20 mouse cellular contexts compared by ENCODE assay signal in the genomic region with DNA sequence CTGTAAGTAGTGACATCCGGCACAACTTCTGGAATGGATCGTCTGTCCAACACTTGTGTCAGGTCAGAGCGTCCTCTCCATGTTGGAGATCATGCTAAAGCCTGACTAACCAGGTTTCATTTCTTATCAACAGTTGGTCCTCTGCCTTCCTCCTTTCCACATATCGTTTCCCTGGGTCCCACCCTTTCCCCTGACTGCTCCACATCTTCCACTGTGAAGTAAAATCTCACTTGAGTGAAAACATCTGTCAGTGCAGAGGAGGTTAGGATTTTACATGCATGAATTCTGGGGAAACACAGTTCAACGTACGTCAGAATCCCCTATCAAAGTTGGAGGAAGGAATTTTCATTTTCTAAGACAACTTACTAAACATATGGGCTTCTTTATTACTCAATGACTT. TPM values are rescaled to one million over a fixed set of nuclear protein-coding genes. Genes with fewer than 3 reads are reported as not detected.
DNase-seq lines count a peak whose midpoint lies in the region; ATAC-seq and TF ChIP-seq lines count a peak whose summit lies in the region.
"Had no signal": no experiment of that assay in that cellular context is flagged by ENCODE, and none has a peak within 500 bp of the region (broad histone marks: within the 10 kb centered on the region; RNA-seq: fewer than 3 reads in every experiment).

No protein-coding gene starts in this region.

- ATAC-seq in intestine, embryonic 14.5 days (replicated peaks; ENCODE audit: low FRiP score, low TSS enrichment, low read depth), result no peak
- ATAC-seq in intestine, postnatal 0 days, result no peak
- no peak for ATAC-seq in embryonic facial prominence, embryonic 12.5 days (ENCODE audit: insufficient number of reproducible peaks, insufficient read depth, low FRiP score, low TSS enrichment)
- ATAC-seq in cerebellum, adult (ENCODE audit: insufficient number of reproducible peaks, low FRiP score, low TSS enrichment), result no peak
- ATAC-seq: liver, embryonic 12.5 days; midbrain, embryonic 16.5 days had no signal

- peaks cover 18% of the 10 kb centered on the region for H3K4me1 ChIP-seq in intestine, embryonic 14.5 days (replicated peaks; ENCODE audit: control insufficient read depth, insufficient read depth, low read length)
- no peaks in the 10 kb centered on the region for H3K4me1 ChIP-seq in intestine, postnatal 0 days (replicated peaks; ENCODE audit: control insufficient read depth, insufficient read depth, low read length)
- H3K4me1 ChIP-seq in brown adipose tissue, adult 24 weeks (ENCODE audit: control insufficient read depth, insufficient read depth, insufficient read length, low read length), result peaks cover 20% of the 10 kb centered on the region
- peaks cover 28% of the 10 kb centered on the region; the same call in 1 of the 2 replicates for H3K4me1 ChIP-seq in embryonic facial prominence, embryonic 12.5 days
- H3K4me1 ChIP-seq: hindbrain, embryonic 12.5 days; liver, embryonic 12.5 days had no signal

- H3K9ac ChIP-seq in intestine, embryonic 14.5 days (ENCODE audit: low read length), result no peak overlapping the region
- H3K9ac ChIP-seq in intestine, postnatal 0 days (ENCODE audit: low read depth, low read length), result no peak overlapping the region
- no peak overlapping the region for H3K9ac ChIP-seq in embryonic facial prominence, embryonic 12.5 days
- H3K9ac ChIP-seq: hindbrain, embryonic 12.5 days; liver, embryonic 12.5 days had no signal

- no peaks in the 10 kb centered on the region for H3K27me3 ChIP-seq in intestine, embryonic 14.5 days (replicated peaks; ENCODE audit: control insufficient read depth, insufficient read depth, low read length)
- no peaks in the 10 kb centered on the region for H3K27me3 ChIP-seq in intestine, postnatal 0 days (replicated peaks; ENCODE audit: control insufficient read depth, insufficient read depth, low read length)
- no peaks in the 10 kb centered on the region for H3K27me3 ChIP-seq in embryonic facial prominence, embryonic 12.5 days
- H3K27me3 ChIP-seq: hindbrain, embryonic 12.5 days; liver, embryonic 12.5 days had no signal

- no peak for DNase-seq in intestine, embryonic 14.5 days (ENCODE audit: low spot score)
- DNase-seq in heart, postnatal 10 days, result peak; percentile 51 to 52
- DNase-seq in layer of hippocampus, adult 8-10 months (ENCODE audit: low spot score in 2 of 2), result no peak
- DNase-seq: cerebellum, adult 8-10 months; kidney, postnatal 10 days; lung, adult 2 months; lung, postnatal 36 days; right cerebral cortex, postnatal 25 days; thymus, postnatal 14 days had no signal

- 0 out of 2 replicates have a peak overlapping the region, but pooled peaks have one; percentile 8 for H3K27ac ChIP-seq in intestine, embryonic 14.5 days (ENCODE audit: low read depth)
- no peak overlapping the region for H3K27ac ChIP-seq in intestine, postnatal 0 days (ENCODE audit: low read depth, low read length)
- H3K27ac ChIP-seq in brown adipose tissue, adult 24 weeks (replicated peaks; ENCODE audit: low read depth, low read length), result peak overlapping the region; percentile 53
- peak overlapping the region; percentile 30; the same call in 1 of the 2 replicates for H3K27ac ChIP-seq in embryonic facial prominence, embryonic 12.5 days
- H3K27ac ChIP-seq: gastrocnemius, adult 2 months; hindbrain, embryonic 12.5 days; layer of hippocampus, adult 2 months; liver, embryonic 12.5 days had no signal

- H3K4me2 ChIP-seq in intestine, embryonic 14.5 days (ENCODE audit: low read length), result no peak overlapping the region
- H3K4me2 ChIP-seq in intestine, postnatal 0 days (replicated peaks; ENCODE audit: low read depth), result no peak overlapping the region
- H3K4me2 ChIP-seq in embryonic facial prominence, embryonic 12.5 days (replicated peaks), result no peak overlapping the region
- H3K4me2 ChIP-seq: hindbrain, embryonic 12.5 days; liver, embryonic 12.5 days had no signal

- intact Hi-C loops in heart, postnatal 10 days (cut with DNase I), result loop anchor here (5.0 kb wide), 1 partner anchor 35 kb away; a partner anchor contains a TSS

- no peak overlapping the region for H3K4me3 ChIP-seq in intestine, embryonic 14.5 days (ENCODE audit: low read depth, low read length)
- H3K4me3 ChIP-seq in intestine, postnatal 0 days (ENCODE audit: low read depth, low read length), result no peak overlapping the region
- H3K4me3 ChIP-seq in brown adipose tissue, adult 24 weeks (ENCODE audit: insufficient read depth, low read depth, low read length), result no peak overlapping the region
- H3K4me3 ChIP-seq in embryonic facial prominence, embryonic 12.5 days, result no peak overlapping the region
- H3K4me3 ChIP-seq: gastrocnemius, adult 2 months; hindbrain, embryonic 12.5 days; layer of hippocampus, adult 2 months; liver, embryonic 12.5 days had no signal

- no peak for TF ChIP-seq CTCF in intestine, postnatal 0 days (IDR thresholded peaks at IDR 0.05; ENCODE audit: low read depth)

- H3K36me3 ChIP-seq in intestine, embryonic 14.5 days (ENCODE audit: control insufficient read depth, insufficient read depth, low read length), result peaks cover 31% of the 10 kb centered on the region
- no peaks in the 10 kb centered on the region for H3K36me3 ChIP-seq in intestine, postnatal 0 days (ENCODE audit: control insufficient read depth, insufficient read depth)
- H3K36me3 ChIP-seq in embryonic facial prominence, embryonic 12.5 days, result peaks cover 11% of the 10 kb centered on the region
- H3K36me3 ChIP-seq: liver, embryonic 12.5 days had no signal

- H3K9me3 ChIP-seq in intestine, embryonic 14.5 days (ENCODE audit: control insufficient read depth, low read length), result no peaks in the 10 kb centered on the region
- H3K9me3 ChIP-seq in intestine, postnatal 0 days (ENCODE audit: control insufficient read depth), result no peaks in the 10 kb centered on the region
- no peaks in the 10 kb centered on the region for H3K9me3 ChIP-seq in embryonic facial prominence, embryonic 12.5 days
- H3K9me3 ChIP-seq: hindbrain, embryonic 12.5 days; liver, embryonic 12.5 days had no signal

- WGBS in intestine, embryonic 14.5 days, result 47% methylated on average over 6 of the region's 6 CpGs
- 64% methylated on average over 6 of the region's 6 CpGs for whole genome bisulfite sequencing in intestine, postnatal 0 days
- WGBS in embryonic facial prominence, embryonic 12.5 days, result 49% methylated on average over 6 of the region's 6 CpGs

RNA-seq across cellular contexts. Expression of a gene that starts 35.1 kb away (rescaled TPM):
- 116 and 132 TPM in 2 replicates for polyA plus RNA-seq in intestine, embryonic 14.5 days (2014; fragmentation: Nextera tagmentation; extraction: Ambion mirVana)
- polyA plus RNA-seq in intestine, postnatal 0 days (2015; fragmentation: Nextera tagmentation; extraction: Ambion mirVana), result 18.4 TPM in 2 replicates
- 21.5 and 26.4 TPM in 2 replicates for polyA plus RNA-seq in brown adipose tissue, adult 24 weeks (2012; ENCODE audit: insufficient read depth, insufficient read length, missing spikeins)
- polyA plus RNA-seq in embryonic facial prominence, embryonic 12.5 days (2016; fragmentation: Nextera tagmentation; extraction: Ambion mirVana), result 129 and 130 TPM in 2 replicates
- 100 to 1,000 TPM; 212 to 245 TPM for total RNA-seq in heart, postnatal 10 days (2021)
- total RNA-seq in layer of hippocampus, adult 8-10 months (2022), result 10 to 100 TPM; 65.3 to 84.7 (median 75.5) TPM
- total RNA-seq: common myeloid progenitor, adult 5-6 weeks; neutrophil, adult 5-6 weeks had no signal

Comparison
In these comparisons a context has a peak if more than half of its experiments do, and no peak if none do; other contexts are left out.
1. DNase-seq: peak in heart, postnatal 10 days (2 of 2); none in intestine, embryonic 14.5 days (single experiment) and layer of hippocampus, adult 8-10 months (0 of 2).